Mouse (Mus musculus): Measurements from ENCODE around the gene Brap.
"Not testable (repeated sequence)": the region's sequence is repeated elsewhere in the genome, so short reads cannot be mapped to it uniquely, and the experiment has no call there.

The Brap gene

DNA sequence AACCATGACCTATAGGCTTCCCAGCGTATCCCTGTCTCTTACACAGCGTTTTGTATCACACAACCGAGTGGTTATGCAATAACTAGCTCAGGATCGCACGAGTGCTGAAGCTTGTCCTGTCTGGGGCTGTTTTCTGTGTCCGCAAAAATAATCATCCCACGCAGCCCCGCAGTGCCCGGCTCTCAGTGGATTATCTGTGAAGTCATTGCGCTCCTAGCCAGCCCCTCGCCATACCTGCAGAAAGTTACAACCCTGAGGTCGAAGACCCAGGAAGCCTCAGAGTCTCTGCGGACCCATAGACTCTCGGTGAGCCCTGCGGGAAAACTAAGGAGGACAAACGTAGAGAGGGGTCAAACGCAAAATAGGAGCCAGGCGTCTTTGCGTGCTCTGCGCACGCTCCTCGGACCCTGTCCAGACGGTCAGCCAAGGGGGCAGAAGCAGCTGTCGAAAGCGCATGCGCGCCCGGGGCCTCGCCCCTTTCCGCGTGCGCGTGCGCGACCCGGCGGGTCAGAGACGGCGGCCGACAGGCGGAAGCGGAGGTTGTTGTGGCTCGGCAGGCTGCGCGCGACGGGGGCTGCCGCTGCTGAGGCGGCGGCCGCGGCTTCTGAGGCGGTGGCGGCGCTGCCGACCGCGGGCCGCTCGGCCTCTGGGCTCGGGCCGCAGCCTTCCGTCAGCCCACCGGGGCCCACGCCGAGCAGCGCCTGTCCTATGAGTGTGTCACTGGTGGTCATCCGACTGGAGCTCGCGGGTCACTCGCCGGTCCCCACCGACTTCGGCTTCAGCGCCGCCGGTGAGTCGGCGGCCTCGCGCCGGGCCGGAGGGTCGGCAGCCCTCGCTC is at the start of gene Brap, which contains the start of gene Acad10:
TSS of gene Brap (plus strand) at position 505 of the 838 bp plus-strand sequence.
TSS of gene Acad10 (minus strand) at position 456 of the 838 bp plus-strand sequence.
- DNase-seq (ENCODE audit: low read depth, low spot score), result peak; percentile 94
- Histone ChIP-seq H3K27me3 (ENCODE audit: control insufficient read depth, insufficient read depth, low read length, poor library complexity, severe bottlenecking) (no peaks in the 10 kb centered on the region), H3K36me3 (ENCODE audit: control insufficient read depth, insufficient read depth, low read length, poor library complexity, severe bottlenecking) (peaks cover 2% of the 10 kb centered on the region)

DNA sequence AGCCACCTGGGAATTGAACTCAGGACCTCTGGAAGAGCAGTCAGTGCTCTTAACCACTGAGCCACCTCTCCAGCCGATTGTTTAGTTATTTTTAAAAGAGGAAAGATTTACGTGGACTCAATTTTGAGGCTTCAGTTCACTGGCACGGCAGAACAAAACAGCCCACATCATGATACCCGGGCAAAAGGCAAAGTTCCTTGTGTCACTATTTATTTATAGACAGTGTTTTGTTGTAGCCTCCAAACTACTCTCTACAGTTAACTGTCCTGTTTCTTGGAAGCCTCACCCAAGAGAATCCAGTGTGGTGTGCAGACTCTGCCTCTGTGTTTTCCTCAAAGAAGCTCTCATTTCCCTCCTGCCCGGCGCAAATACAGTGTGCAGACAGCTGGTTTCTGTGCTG is 48.3 kb upstream of the Brap start:
- H3K36me3 ChIP-seq (ENCODE audit: control insufficient read depth, insufficient read depth, low read length, poor library complexity, severe bottlenecking), result no peaks in the 10 kb centered on the region
- DNase-seq (ENCODE audit: low read depth, low spot score), result no peak
- H3K27me3 ChIP-seq (ENCODE audit: control insufficient read depth, insufficient read depth, low read length, poor library complexity, severe bottlenecking), result no peaks in the 10 kb centered on the region

DNA sequence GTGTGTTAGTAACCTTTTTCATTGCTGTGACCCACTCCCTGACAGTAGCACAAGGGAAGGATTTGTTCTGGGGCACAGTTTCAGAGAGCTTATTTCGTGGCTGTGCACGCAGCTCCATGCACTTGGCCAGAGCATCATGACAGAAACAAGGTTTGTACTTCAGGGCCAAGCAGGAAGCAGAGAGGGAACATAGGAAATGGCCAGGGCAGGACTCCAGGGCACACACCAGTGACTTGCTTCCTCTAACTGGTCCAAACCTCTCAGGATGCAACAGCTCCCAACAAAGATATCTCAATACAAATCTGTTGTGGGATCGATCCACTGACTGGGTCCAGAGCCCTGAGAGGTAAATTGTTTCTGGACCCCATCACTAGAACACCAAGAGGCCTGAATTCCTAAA is 45.4 kb upstream of the Brap start:
- not testable (repeated sequence) for H3K36me3 ChIP-seq (ENCODE audit: control insufficient read depth, insufficient read depth, low read length, poor library complexity, severe bottlenecking); DNase-seq (ENCODE audit: low read depth, low spot score); H3K27me3 ChIP-seq (ENCODE audit: control insufficient read depth, insufficient read depth, low read length, poor library complexity, severe bottlenecking)

DNA sequence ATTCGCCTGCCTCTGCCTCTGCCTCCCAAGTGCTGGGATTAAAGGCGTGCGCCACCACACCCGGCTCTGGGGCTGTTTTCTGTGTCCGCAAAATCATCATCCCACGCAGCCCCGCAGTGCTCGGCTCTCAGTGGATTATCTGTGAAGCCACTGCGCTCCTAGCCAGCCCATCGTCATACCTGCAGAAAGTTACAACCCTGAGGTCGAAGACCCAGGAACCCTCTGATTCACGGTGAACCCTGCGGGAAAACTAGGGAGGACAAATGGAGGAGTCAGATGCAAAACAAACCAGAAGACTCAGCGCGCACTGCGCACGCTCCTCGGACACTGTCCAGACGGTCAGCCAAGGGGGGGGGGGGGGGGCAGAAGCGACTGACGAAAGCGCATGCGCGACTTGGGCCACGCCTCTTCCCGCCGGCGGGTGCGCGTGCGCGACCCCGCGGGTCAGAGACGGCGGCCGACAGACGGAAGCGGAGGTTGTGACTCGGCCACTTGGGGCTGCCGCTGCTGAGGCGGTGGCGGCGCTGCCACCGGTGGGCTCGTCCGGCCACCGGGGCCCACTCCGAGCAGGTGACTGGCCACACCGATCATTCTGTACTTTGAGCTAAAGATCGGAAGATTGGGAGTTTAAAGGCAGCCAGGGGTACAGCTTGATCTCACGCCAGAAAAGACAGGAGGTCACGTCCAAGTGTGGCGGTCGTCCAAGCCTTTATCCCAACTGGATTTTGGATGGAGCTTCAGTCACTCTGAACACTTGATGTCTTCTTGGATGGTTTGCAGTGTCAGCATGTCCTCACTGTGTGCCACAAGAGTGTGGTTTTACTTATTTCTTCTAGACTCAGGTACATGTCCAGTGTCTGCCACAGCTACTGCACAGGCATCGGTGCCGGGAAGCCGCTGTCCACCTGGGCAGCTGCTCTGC is 41.5 kb upstream of the Brap start, which contains the start of gene Acad12:
TSS of gene Acad12 (minus strand) at position 347 of the 922 bp plus-strand sequence.
- peak; percentile 89 for DNase-seq (ENCODE audit: low read depth, low spot score)
- no peaks in the 10 kb centered on the region for H3K36me3 ChIP-seq (ENCODE audit: control insufficient read depth, insufficient read depth, low read length, poor library complexity, severe bottlenecking)
- H3K27me3 ChIP-seq (ENCODE audit: control insufficient read depth, insufficient read depth, low read length, poor library complexity, severe bottlenecking), result no peaks in the 10 kb centered on the region

DNA sequence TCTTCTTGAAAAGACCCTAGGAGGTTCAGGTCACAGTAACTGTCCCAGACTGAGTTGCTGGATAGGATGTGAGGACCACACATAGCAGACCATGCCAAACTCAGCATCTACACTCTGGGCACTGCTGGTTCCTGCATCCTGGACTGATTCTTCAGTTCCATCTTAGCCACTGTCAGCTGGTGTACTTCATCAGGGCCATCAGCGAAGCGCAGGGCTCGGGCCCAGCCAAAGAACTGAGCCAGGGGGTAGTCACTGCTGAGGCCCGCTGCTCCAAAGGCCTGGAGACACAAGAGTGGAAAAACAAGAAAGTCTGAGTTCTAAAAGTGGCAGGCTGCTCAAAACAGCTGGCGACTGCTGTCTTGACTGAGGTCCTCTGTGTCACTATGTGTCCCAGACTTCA is 39.3 kb upstream of the Brap start:
- no peaks in the 10 kb centered on the region for H3K27me3 ChIP-seq (ENCODE audit: control insufficient read depth, insufficient read depth, low read length, poor library complexity, severe bottlenecking)

DNA sequence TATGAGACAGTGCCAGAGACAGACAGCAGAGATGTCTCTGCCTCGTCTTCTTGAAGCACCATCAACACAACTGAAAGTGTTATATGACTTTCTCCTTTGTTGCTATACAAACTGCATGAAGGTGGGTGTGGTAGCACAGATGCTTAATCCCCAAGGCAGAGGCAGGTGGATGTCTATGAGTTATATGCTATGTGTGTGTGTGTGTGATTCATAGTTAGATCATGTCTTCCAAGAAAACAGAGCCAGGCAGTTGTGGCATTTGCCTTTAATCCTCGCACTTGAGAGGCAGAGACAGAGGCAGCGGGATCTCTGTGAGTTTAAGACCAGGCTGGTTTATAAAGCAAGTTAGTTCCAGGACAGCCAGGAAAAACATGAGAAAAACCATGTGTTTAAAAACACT is 37.1 kb upstream of the Brap start:
- DNase-seq (ENCODE audit: low read depth, low spot score), result no peak
- Histone ChIP-seq H3K27me3 (ENCODE audit: control insufficient read depth, insufficient read depth, low read length, poor library complexity, severe bottlenecking) (no peaks in the 10 kb centered on the region), H3K36me3 (ENCODE audit: control insufficient read depth, insufficient read depth, low read length, poor library complexity, severe bottlenecking) (no peaks in the 10 kb centered on the region)

More for the DNA sequence above, 39.3 kb upstream of the Brap start:
- no peak for DNase-seq (ENCODE audit: low read depth, low spot score)
- H3K36me3 ChIP-seq (ENCODE audit: control insufficient read depth, insufficient read depth, low read length, poor library complexity, severe bottlenecking), result no peaks in the 10 kb centered on the region

DNA sequence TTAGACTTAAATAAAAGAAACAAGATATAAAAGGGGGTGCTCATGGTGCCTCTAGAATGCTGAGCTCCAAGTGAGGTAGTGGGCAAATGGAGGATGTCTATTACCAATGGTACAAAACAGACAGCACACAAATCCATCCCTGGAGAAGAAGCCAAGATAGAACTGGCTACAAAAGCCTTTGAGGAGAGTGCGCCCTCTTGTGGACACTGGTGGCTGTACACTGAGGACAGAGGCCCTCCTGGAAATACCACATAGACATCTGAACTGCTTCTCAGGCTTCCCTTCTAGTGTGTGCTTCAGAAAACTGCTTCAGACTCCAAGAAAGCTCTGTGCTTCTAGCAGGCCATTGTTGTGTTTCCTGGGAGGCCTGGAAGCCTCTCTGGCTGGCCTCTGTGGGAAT is 32.5 kb upstream of the Brap start:
- peak; percentile 80 for DNase-seq (ENCODE audit: low read depth, low spot score)
- H3K36me3 ChIP-seq (ENCODE audit: control insufficient read depth, insufficient read depth, low read length, poor library complexity, severe bottlenecking), result no peaks in the 10 kb centered on the region; the same call in 1 of the 2 replicates
- no peaks in the 10 kb centered on the region for H3K27me3 ChIP-seq (ENCODE audit: control insufficient read depth, insufficient read depth, low read length, poor library complexity, severe bottlenecking)

DNA sequence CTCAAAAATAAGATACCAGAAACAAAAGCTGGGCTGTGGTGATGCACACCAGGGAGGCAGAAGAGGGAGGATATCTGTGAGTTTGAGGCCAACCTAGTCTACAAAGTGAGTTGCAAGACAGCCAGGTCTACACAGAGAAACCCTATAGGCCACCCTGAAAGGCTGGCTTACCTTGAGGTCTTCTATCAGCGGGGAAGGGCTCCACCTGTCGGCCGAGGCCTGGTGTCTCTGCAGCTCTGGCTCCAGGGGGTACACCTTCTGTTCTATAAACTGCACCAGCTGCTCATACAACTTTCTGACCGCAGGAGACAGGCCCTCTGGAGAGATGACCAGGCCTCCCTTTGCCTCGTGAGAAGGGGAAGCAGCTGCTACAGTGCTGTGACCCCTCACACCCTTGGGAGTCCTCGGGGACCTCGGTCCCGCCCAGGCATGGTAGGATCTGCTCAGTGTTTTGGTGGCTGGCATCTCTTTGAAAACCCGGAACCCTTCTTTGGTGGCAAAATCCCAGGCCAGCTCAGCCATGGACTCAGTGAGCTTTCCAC is 29.2 kb upstream of the Brap start:
- not testable (repeated sequence) for H3K27me3 ChIP-seq (ENCODE audit: control insufficient read depth, insufficient read depth, low read length, poor library complexity, severe bottlenecking); DNase-seq (ENCODE audit: low read depth, low spot score); H3K36me3 ChIP-seq (ENCODE audit: control insufficient read depth, insufficient read depth, low read length, poor library complexity, severe bottlenecking)

DNA sequence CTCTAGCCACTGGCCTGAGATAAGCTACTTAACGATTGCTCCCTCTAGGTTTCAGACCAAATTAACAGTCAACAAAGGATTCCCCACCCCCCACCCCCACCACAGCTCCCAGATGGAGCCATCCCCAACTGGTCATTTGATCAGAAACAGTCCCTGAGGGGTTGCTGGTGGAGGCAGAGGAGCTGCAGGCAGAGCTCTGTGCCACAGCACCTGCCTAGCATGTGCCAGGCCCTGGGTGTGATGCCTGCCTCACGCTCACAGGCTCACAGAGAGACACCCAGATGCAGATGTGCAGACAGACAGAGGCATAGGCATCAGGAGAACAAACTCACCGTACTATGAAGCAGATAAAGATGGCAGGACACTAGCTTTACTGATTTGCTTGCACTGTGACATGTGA is 27.6 kb upstream of the Brap start:
- no peaks in the 10 kb centered on the region for H3K27me3 ChIP-seq (ENCODE audit: control insufficient read depth, insufficient read depth, low read length, poor library complexity, severe bottlenecking)
- no peaks in the 10 kb centered on the region; the same call in 1 of the 2 replicates for H3K36me3 ChIP-seq (ENCODE audit: control insufficient read depth, insufficient read depth, low read length, poor library complexity, severe bottlenecking)
- no peak for DNase-seq (ENCODE audit: low read depth, low spot score)

DNA sequence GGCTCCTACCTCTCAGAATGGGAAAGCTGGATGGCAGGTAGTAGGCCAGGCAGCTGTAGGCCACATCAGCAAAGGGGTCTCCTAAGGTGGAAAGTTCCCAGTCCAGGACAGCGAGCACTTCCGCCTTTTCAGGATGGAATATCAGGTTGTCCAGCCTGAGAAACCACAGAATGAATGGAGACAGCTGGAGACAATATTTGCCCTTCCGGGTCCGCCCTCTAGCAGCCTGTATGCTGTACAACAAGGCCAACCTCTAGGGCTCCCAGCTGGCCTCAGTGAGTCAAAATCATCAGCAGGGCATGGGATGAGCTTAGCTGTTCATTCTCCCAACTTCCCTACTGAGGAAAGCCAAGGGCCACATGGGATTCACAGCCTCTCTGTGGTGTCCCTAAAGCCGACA is 25.7 kb upstream of the Brap start:
- DNase-seq (ENCODE audit: low read depth, low spot score), result no peak
- H3K27me3 ChIP-seq (ENCODE audit: control insufficient read depth, insufficient read depth, low read length, poor library complexity, severe bottlenecking), result no peaks in the 10 kb centered on the region
- no peaks in the 10 kb centered on the region for H3K36me3 ChIP-seq (ENCODE audit: control insufficient read depth, insufficient read depth, low read length, poor library complexity, severe bottlenecking)

DNA sequence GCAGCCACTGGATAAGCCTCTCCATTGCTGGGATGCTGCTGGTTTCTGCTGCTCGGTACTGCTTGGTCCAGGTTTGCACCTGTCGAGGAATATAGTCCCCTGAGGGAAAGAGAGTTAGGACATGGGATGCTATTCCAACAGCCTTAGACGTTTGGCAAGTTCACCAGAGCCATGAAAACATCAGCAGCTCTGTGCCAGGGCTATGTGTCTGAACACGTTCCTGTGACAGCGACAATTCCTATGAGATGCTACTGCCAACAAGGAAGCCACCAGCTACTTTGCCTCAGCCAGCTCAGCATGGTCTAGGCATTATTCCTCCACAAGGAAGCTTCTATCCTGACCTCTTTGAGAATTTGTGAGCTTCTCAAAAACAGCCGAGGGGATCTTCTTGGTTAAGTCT is 23.1 kb upstream of the Brap start:
- no peak for DNase-seq (ENCODE audit: low read depth, low spot score)
- no peaks in the 10 kb centered on the region for H3K36me3 ChIP-seq (ENCODE audit: control insufficient read depth, insufficient read depth, low read length, poor library complexity, severe bottlenecking)
- no peaks in the 10 kb centered on the region for H3K27me3 ChIP-seq (ENCODE audit: control insufficient read depth, insufficient read depth, low read length, poor library complexity, severe bottlenecking)

DNA sequence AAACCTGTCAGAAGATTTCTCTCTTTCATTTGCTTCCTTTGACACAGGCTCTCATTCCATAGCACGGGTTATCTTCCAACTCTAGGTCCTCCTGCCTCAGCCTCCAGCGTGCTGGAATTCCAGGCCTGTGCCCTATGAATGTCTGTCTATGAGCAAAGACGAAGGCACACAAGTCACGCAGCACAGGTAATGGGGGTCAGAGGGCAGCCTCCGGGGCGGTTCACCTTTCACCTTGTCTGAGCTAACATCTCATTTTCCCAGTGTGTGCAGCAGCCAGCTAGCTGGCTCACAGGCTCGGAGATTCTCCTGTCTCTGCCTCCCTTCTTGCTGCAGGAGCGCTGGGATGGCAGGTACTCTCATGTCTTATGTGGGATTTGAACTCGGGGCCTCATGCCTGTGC is 20.8 kb upstream of the Brap start:
- no peaks in the 10 kb centered on the region for H3K36me3 ChIP-seq (ENCODE audit: control insufficient read depth, insufficient read depth, low read length, poor library complexity, severe bottlenecking)
- H3K27me3 ChIP-seq (ENCODE audit: control insufficient read depth, insufficient read depth, low read length, poor library complexity, severe bottlenecking), result no peaks in the 10 kb centered on the region
- no peak for DNase-seq (ENCODE audit: low read depth, low spot score)

DNA sequence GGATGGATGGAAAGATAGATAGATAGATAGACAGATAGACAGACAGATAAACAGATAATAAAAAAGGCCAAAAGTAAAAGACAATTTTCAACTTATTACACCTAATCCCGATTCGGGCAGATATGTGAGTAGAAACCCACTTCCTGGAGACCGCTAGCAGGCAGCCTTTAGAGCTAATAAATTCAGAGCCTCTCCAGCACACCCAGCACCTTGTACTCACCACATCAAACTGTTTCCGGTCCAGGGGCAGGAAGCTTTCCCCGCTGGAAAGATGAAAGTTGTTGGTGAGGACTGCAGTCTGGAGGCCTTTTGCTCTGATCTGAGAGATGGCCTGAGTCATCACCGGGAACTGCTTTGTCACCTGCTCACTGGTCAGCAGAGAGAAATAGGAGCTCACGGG is 11.2 kb upstream of the Brap start:
- no peak for DNase-seq (ENCODE audit: low read depth, low spot score)
- H3K36me3 ChIP-seq (ENCODE audit: control insufficient read depth, insufficient read depth, low read length, poor library complexity, severe bottlenecking), result no peaks in the 10 kb centered on the region
- no peaks in the 10 kb centered on the region for H3K27me3 ChIP-seq (ENCODE audit: control insufficient read depth, insufficient read depth, low read length, poor library complexity, severe bottlenecking)

DNA sequence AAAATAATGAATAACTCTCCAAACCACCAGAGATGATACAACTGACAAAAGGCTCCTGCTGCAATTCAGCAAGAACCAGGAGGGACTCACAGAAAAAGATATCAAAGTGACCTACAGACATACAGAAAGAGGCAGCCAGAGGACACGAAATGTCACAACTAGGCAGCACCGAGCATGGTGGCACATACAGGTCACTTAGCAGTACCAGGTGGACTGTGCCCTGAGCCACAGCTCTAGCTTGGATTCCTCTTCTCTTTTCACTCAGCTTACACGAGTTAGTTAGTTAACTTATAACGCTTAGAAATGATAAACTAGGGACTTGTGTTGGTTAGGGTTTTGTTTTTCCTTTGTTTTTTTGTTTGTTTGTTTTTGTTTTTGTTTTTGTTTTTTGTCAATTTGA is 5.8 kb upstream of the Brap start:
- Histone ChIP-seq H3K36me3 (ENCODE audit: control insufficient read depth, insufficient read depth, low read length, poor library complexity, severe bottlenecking) (no peaks in the 10 kb centered on the region), H3K27me3 (ENCODE audit: control insufficient read depth, insufficient read depth, low read length, poor library complexity, severe bottlenecking) (no peaks in the 10 kb centered on the region)
- DNase-seq (ENCODE audit: low read depth, low spot score), result no peak

DNA sequence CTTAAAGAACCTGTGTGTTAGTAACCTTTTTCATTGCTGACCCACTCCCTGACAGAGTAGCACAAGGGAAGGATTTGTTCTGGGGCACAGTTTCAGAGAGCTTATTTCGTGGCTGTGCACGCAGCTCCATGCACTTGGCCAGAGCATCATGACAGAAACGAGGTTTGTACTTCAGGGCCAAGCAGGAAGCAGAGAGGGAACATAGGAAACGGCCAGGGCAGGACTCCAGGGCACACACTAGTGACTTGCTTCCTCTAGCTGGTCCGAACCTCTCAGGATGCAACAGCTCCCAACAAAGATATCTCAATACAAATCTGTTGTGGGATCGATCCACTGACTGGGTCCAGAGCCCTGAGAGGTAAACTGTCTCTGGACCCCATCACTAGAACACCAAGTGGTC is 3.5 kb upstream of the Brap start:
- not testable (repeated sequence) for H3K36me3 ChIP-seq (ENCODE audit: control insufficient read depth, insufficient read depth, low read length, poor library complexity, severe bottlenecking); H3K27me3 ChIP-seq (ENCODE audit: control insufficient read depth, insufficient read depth, low read length, poor library complexity, severe bottlenecking); DNase-seq (ENCODE audit: low read depth, low spot score)

Measured in splenic B cell, adult 2 months (primary cell).